Mouse (Mus musculus): ENCODE data around the gene Gm17555. TPM values are rescaled to one million over a fixed set of nuclear protein-coding genes. Genes with fewer than 3 reads are reported as not detected.

Gm17555 gene
- not detected in 2 replicates for polyA plus RNA-seq (2012; rRNA removed)

DNA sequence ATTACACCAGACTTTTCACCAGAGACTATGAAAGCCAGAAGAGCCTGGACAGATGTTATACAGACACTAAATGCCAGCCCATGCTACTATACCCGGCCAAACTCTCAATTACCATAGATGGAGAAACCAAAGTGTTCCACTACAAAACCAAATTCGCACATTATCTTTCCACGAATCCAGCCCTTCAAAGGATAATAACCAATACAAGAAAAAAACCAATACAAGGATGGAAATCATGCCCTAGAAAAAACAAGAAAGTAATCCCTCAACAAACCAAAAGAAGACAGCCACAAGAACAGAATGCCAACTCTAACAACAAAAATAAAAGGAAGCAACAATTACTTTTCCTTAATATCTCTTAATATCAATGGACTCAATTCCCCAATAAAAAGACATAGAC, at the start of gene Gm17555:
Gene Gm17555 (plus strand): TSS at position 301 of the 400 bp plus-strand sequence.

Other genes starting within 250 kb of the Gm17555 start
- gene Fgf7, start 180.4 kb upstream of the Gm17555 start, polyA plus RNA-seq (2012; rRNA removed) = 0.03 and 0.08 TPM in 2 replicates
- not detected in 2 replicates for gene Fam227b, start 63.1 kb upstream of the Gm17555 start, polyA plus RNA-seq (2012; rRNA removed)
- gene Dtwd1, start 63.0 kb upstream of the Gm17555 start, polyA plus RNA-seq (2012; rRNA removed) = 12.8 and 14.6 TPM in 2 replicates

Data from liver, embryonic 14 days (tissue).